ENCODE assay signal across 7 mouse cellular contexts in the genomic region with DNA sequence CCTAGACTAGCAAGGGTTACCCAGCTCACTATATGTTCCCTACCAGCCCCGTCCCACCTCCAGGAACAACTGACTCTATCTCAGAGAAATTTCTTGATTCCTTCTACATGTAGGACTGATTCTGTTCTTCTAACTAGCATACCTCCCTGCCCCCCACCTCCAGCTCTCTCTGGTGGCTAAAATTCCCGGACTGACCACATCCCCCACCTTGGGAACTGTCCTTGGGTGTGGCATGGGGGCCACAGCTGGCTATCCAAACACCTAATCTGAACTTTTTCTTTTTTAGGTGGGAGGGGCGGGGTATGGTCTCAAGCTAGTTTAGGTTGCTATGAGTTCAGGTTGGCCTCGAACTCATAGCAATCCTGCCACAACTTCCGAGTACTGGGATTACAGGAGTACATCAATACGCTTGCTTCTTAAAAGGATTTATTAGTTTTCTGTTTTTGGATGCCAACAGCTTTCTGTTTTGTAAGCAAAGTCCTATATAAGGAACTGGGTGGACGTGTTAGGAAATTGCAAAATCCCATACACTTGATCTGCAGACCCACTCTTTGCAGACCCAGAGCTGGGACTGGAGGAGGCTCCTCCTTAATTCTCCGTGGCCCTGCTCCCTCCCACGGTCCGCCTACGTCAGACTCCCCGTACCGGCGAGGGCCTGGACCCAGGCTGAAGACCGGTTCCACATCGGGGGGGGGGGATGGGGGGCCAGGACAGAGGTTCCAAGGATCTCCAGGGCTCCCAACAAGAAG. TPM values are rescaled to one million over a fixed set of nuclear protein-coding genes. Genes with fewer than 3 reads are reported as not detected.
DNase-seq lines count a peak whose midpoint lies in the region; ATAC-seq lines count a peak whose summit lies in the region.

No protein-coding gene starts in this region.

- DNase-seq in lung, postnatal 10 days, result no peak
- no peak for DNase-seq in embryonic facial prominence, embryonic 11.5 days (ENCODE audit: low spot score)
- no peak for DNase-seq in midbrain, embryonic 10.5 days (ENCODE audit: low spot score)
- no peak for DNase-seq in MN1 (ENCODE audit: low spot score)
- DNase-seq in frontal cortex, postnatal 25 days (ENCODE audit: low spot score in 2 of 2), result no peak

- peak overlapping the region; percentile 87 for H3K27ac ChIP-seq in lung, embryonic 15.5 days
- H3K27ac ChIP-seq in embryonic facial prominence, embryonic 11.5 days (replicated peaks; ENCODE audit: low read depth, low read length), result no peak overlapping the region
- peak overlapping the region; percentile 69 for H3K27ac ChIP-seq in hindbrain, embryonic 12.5 days
- H3K27ac ChIP-seq in midbrain, embryonic 10.5 days (replicated peaks), result peak overlapping the region; percentile 95

- H3K4me1 ChIP-seq in lung, embryonic 15.5 days, result peaks cover 48% of the 10 kb centered on the region
- H3K4me1 ChIP-seq in embryonic facial prominence, embryonic 11.5 days (ENCODE audit: control insufficient read depth, insufficient read depth, low read length), result no peaks in the 10 kb centered on the region
- H3K4me1 ChIP-seq in hindbrain, embryonic 12.5 days, result peaks cover 32% of the 10 kb centered on the region
- H3K4me1 ChIP-seq in midbrain, embryonic 10.5 days, result peaks cover 43% of the 10 kb centered on the region

- H3K9ac ChIP-seq in lung, embryonic 15.5 days, result peak overlapping the region; percentile 58
- H3K9ac ChIP-seq in embryonic facial prominence, embryonic 11.5 days (replicated peaks; ENCODE audit: low read length), result peak overlapping the region; percentile 69
- peak overlapping the region; percentile 60 for H3K9ac ChIP-seq in hindbrain, embryonic 12.5 days

- no peaks in the 10 kb centered on the region for H3K9me3 ChIP-seq in lung, embryonic 15.5 days
- H3K9me3 ChIP-seq in embryonic facial prominence, embryonic 11.5 days (replicated peaks; ENCODE audit: control insufficient read depth, low read length), result no peaks in the 10 kb centered on the region
- H3K9me3 ChIP-seq in hindbrain, embryonic 12.5 days (replicated peaks), result no peaks in the 10 kb centered on the region
- H3K9me3 ChIP-seq in midbrain, embryonic 10.5 days (replicated peaks), result no peaks in the 10 kb centered on the region

- H3K4me3 ChIP-seq in lung, embryonic 15.5 days, result peak overlapping the region; percentile 81
- H3K4me3 ChIP-seq in embryonic facial prominence, embryonic 11.5 days (ENCODE audit: low read depth, low read length), result peak overlapping the region; percentile 47
- H3K4me3 ChIP-seq in hindbrain, embryonic 12.5 days, result peak overlapping the region; percentile 91
- peak overlapping the region; percentile 81 for H3K4me3 ChIP-seq in midbrain, embryonic 10.5 days

- WGBS in lung, embryonic 15.5 days, result 13% methylated on average over 16 of the region's 16 CpGs
- 17% methylated on average over 16 of the region's 16 CpGs for WGBS in embryonic facial prominence, embryonic 11.5 days
- 21% methylated on average over 16 of the region's 16 CpGs for WGBS in hindbrain, embryonic 12.5 days
- WGBS in midbrain, embryonic 10.5 days, result 21% methylated on average over 16 of the region's 16 CpGs

- H3K27me3 ChIP-seq in lung, embryonic 15.5 days, result no peaks in the 10 kb centered on the region
- H3K27me3 ChIP-seq in embryonic facial prominence, embryonic 11.5 days (ENCODE audit: control insufficient read depth, insufficient read depth, low read length), result no peaks in the 10 kb centered on the region
- no peaks in the 10 kb centered on the region for H3K27me3 ChIP-seq in hindbrain, embryonic 12.5 days
- no peaks in the 10 kb centered on the region for H3K27me3 ChIP-seq in midbrain, embryonic 10.5 days (ENCODE audit: low read depth, poor library complexity, severe bottlenecking)

- ATAC-seq in lung, embryonic 15.5 days (ENCODE audit: borderline replicate concordance, extremely low read depth, low FRiP score, low TSS enrichment), result peak; percentile 78; the same call in 1 of the 2 replicates
- ATAC-seq in embryonic facial prominence, embryonic 11.5 days (replicated peaks; ENCODE audit: insufficient number of reproducible peaks, low FRiP score, low TSS enrichment, low read depth), result no peak
- ATAC-seq in hindbrain, embryonic 12.5 days (ENCODE audit: low FRiP score), result peak; percentile 83

- no peaks in the 10 kb centered on the region for H3K36me3 ChIP-seq in lung, embryonic 15.5 days
- H3K36me3 ChIP-seq in embryonic facial prominence, embryonic 11.5 days (replicated peaks; ENCODE audit: control insufficient read depth, insufficient read depth, low read depth, low read length), result no peaks in the 10 kb centered on the region
- H3K36me3 ChIP-seq in hindbrain, embryonic 12.5 days, result no peaks in the 10 kb centered on the region
- no peaks in the 10 kb centered on the region for H3K36me3 ChIP-seq in midbrain, embryonic 10.5 days

- H3K4me2 ChIP-seq in lung, embryonic 15.5 days, result peak overlapping the region; percentile 45
- peak overlapping the region; percentile 10 for H3K4me2 ChIP-seq in embryonic facial prominence, embryonic 11.5 days (ENCODE audit: low read depth, low read length)
- peak overlapping the region; percentile 38 for H3K4me2 ChIP-seq in hindbrain, embryonic 12.5 days (replicated peaks)

RNA-seq across cellular contexts. Expression of gene Inpp5a, which starts 0.8 kb away (rescaled TPM):
- polyA plus RNA-seq in lung, embryonic 15.5 days (2015; fragmentation: Nextera tagmentation; extraction: Ambion mirVana), result 31.2 and 35.9 TPM in 2 replicates
- 26.1 and 28.4 TPM in 2 replicates for polyA plus RNA-seq in embryonic facial prominence, embryonic 11.5 days (2014; fragmentation: Nextera tagmentation; extraction: Ambion mirVana)
- 26.1 and 26.4 TPM in 2 replicates for polyA plus RNA-seq in hindbrain, embryonic 12.5 days (2016; fragmentation: Nextera tagmentation; extraction: Ambion mirVana)
- 17.3 and 19.2 TPM in 2 replicates for polyA plus RNA-seq in midbrain, embryonic 10.5 days (2016; fragmentation: Nextera tagmentation; extraction: Ambion mirVana)
